Mouse (Mus musculus): ENCODE results near the gene Apex1.
"Not testable (repeated sequence)": the region's sequence is repeated elsewhere in the genome, so short reads cannot be mapped to it uniquely, and the experiment has no call there.

Apex1 gene

GRCm38 (mm10) chr14:50924281-50925064, at the start of gene Apex1, which contains the start of gene Osgep:
Apex1 (plus strand) TSS chr14:50924968.
Osgep (minus strand) TSS chr14:50924893.
- peak; percentile 97 to 98 for DNase-seq (ENCODE audit: low spot score in 2 of 2)

DNA sequence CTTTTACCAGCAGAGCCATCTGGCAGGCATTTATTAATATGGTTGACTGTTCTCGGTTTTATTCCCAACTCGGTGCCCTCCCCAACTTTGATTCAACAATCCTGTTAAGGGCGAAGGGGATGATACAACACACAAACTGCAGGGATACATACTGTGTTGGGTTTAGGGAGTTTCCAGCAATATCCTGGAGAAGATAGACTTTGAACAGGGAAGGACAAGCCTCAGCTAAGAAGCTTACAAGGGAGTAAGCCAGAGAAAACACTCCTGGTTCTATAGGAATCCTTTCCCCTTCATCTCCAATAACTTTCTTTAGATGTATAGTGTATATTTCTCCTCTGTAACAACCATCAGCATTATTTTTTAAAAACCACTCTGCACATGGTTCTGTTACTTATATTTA, 49.6 kb upstream of the Apex1 start:
- no peak for DNase-seq (ENCODE audit: low spot score in 2 of 2)

DNA sequence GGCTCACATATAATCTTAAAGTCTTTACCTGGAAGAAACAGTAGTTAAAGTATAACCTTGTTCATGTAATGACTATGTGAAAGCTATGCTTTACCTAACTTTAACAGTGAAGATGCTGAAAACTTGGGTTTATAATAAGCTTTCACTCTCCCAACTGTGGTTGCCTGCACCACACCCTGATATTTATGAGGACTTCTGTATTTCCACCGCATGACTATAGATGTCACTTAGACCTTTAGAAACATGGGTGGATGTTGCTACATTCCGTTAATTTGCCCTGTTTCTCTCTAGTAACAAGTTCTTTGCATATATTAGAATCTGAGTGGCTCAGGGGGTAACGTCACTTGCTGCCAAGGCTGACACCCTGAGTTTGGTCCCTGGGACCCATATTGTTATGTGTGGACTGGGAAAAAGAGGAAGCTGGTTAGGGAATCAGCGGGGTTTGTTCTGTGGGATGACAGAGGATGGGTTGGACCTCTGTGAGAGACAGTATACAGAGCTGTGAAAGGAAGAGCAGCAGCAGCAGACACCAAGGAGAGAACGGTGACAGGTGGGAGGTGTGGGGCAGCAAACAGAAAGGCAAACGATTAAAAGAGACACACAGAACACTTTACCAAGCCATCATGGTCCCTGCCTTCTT, 49.1 kb upstream of the Apex1 start:
- DNase-seq (ENCODE audit: low spot score in 2 of 2) = no peak

DNA sequence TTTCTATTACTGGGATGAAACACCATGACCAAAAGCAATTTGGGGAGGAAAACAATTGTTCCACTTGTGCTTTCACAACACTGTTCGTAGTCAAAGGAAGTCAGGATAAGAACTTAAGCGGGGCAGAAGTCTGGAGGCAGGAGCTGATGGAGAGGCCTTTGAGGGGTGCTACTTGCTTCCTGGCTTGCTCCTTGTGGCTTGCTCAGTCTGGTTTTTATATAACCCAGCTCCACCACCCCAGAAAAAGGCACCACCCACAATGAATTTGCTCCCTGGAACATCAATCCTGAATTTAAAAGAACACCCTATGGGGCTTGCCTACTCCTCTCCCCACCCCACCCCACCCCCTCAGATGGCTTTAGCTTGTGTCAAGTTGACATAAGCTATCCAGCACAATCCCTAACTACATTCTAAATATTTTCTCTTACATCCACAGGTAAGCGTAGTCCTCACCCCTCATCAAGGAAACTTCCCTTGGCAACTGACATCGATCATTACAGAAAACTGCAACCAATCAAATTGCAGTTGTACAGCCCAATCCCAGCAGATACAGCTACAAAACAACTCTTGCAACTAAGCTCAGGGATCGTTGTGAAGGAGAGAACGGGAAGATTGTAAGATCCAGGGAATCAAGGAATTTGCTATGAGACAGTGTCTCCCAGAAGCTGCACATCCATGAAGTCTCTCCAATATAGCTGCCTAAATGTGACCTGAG, 48.4 kb upstream of the Apex1 start:
- DNase-seq (ENCODE audit: low spot score in 2 of 2) = no peak

GRCm38 (mm10) chr14:50891621-50892020, 33.1 kb upstream of the Apex1 start:
- DNase-seq (ENCODE audit: low spot score in 2 of 2) = no peak

DNA sequence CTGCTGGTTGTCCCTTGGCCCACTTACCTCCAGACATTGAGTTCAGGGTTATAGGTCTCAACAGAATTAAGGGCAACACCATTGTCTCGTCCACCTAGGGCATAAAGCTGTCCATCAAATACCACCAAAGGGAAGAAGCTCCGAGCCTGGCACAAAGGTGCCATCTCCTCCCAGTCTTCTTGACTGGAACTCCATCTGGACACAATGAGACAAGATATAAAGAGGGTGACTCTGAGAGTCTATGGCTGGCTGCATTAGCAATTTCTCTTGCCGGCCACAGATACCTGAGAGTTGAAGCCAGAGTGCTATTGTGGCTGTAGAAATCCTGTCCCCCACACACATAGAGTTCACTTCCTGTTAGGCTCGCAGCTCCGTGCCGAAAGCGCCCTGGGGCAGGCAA, 32.7 kb upstream of the Apex1 start:
- DNase-seq (ENCODE audit: low spot score in 2 of 2) = no peak

DNA sequence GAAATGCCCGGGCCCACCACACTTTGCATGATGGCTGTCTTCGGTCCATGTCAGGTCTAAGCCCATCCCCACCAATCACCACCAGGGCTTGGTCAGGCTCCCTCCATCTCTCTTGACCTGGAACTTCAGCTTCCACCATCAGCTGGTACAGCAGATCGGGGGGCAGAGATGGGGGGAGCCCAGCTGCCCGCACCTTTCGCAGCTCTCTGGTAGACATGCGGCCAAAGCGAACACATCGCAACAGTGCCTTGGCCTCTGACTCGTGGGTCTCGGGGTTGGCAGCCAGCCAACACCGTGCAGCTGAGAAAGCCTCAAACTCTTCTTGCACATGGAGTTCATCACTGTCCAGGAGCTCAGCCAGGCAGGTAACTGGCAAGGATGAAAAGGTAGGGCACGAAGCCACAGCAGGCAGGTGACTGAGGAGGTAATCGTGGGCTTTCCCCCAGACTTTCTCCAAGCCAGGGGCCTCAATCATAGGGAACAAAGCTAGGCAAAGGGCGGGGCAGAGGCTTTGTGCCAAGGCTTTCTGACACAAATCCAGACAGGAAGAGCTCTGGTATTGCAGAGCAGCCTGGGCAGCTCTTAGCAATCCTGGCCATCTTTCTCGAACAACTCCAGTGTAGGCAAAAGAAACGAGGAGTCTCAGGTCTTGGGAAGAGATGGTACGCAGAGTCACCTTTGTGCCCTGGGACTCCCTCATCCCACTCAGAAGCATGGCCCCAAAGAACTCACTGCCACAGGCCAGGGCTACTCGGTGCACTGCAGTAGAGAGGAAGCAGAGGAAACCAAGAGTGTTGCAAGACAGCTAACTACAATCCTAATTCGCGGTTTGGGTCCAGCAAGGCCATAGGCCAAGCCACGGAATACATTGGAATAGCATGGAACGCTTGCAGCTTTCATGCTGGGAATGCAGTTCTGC, 32.0 kb upstream of the Apex1 start:
- no peak for DNase-seq (ENCODE audit: low spot score in 2 of 2)

DNA sequence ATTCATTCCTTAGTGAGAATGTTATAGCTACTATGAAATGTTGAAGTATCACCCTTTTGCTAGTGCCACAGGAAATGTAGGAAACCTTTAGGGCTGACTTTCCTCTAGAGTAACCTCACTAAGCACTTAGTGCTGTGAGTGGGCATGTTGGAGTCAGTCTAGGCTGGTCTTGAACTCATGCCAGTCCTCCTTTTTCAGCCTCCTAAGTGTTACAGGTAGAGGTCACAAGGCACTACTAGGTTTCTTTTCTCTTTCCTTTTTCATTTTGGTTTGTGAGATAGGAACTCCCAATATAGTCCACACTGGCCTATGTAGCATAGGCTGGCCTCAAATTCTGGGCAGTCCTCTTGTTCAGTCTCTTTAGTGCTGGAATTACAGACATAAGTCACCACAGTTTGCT, 29.4 kb upstream of the Apex1 start:
- no peak for DNase-seq (ENCODE audit: low spot score in 2 of 2)

DNA sequence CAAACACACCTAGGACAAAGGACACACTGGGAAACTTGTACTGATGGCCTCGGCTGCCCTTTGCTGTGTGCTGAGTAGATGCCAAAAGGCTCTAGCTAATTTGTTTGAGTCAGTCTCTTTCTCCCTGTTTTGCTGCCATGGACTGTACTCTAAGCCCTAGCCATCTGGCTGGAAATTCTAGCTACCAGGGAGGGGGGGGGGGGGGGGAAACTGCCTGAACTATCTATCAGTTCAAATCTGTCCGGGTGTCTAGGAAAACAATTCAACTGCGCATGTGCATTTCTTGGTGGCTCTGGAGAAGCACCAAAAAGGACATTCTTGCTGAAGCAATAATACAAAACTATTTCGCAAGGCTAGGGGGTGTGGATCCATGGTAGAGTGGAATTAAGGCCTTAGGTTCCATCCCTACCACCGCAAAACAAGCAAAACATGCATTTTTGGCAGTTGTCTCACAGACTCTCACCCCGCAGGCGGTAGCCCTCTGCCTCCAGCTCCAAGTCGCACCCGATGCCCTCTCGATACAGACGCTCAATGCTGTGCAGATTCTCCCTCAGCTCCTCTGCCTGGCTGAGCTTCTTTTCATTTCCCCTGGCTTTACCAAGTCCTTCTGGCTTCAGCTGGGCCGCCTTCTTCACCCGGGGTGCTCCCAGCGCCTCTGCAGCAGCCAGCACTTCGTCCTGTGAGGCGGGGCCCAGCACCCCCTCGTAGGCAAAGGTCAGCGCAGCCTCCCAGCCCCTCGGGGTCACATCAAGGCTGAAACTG, 28.6 kb upstream of the Apex1 start:
- no peak for DNase-seq (ENCODE audit: low spot score in 2 of 2)

DNA sequence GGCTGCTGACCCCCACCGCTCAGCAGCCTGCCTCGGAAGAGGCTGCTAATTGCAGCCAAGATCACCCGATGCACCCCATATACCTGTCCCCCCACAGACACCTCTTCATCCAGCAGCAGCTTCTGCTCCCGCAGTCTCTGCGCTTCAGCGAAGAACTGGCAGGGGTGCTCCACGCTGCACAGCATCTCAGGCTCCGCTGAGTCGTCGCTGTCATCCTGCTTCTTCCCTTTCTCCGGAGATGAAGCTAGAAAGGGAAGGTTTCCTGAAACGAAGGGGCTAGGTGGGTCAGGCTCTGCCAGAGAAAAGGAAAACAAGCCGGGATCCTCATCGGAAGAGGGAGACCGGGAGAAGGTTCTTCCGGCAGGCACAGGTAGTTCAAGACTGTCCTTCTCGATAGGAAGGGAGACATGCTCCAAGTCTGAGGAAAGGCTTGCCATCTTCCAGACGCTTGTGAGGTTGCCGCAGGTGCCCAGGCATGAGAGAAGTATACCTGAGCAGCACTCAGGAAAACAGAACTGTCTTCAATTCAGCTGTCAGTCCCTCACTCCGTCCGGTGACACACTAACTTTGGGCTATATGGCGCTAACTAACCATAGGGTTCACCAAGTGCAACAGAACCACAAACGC, 27.9 kb upstream of the Apex1 start:
- DNase-seq (ENCODE audit: low spot score in 2 of 2) = peak in 1 of 2 experiments; percentile 36

DNA sequence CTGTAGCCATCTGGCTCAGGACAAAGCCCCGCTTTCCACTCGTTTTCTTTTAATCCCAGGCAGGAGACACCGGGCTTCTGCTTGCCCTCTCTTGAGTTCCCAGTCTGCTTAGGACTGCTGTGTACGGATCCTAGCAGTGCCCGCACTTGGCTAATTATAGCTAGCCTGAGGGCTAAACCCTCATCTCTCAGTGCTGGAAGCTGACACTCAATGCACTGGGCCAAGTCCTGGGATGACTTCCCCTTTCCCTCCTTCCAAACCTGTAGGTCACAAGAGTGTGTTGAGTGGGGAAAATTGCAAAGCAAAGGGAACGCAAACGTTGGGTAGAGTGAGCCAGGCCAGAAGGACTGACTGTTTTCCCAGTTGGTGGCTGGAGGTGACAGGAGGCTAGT, 27.4 kb upstream of the Apex1 start, which contains the start of gene Klhl33:
TSS of gene Klhl33 (minus strand) at position 134 of the 392 bp plus-strand sequence.
- DNase-seq (ENCODE audit: low spot score in 2 of 2) = no peak

GRCm38 (mm10) chr14:50897992-50898391, 26.8 kb upstream of the Apex1 start:
- not testable (repeated sequence) for DNase-seq (ENCODE audit: low spot score in 2 of 2)

GRCm38 (mm10) chr14:50903973-50904827, 20.6 kb upstream of the Apex1 start:
- DNase-seq (ENCODE audit: low spot score in 2 of 2) = no peak

- no peak for DNase-seq (ENCODE audit: low spot score in 2 of 2)
Observed at GRCm38 (mm10) chr14:50904828-50905129, 20.0 kb upstream of the Apex1 start.

DNA sequence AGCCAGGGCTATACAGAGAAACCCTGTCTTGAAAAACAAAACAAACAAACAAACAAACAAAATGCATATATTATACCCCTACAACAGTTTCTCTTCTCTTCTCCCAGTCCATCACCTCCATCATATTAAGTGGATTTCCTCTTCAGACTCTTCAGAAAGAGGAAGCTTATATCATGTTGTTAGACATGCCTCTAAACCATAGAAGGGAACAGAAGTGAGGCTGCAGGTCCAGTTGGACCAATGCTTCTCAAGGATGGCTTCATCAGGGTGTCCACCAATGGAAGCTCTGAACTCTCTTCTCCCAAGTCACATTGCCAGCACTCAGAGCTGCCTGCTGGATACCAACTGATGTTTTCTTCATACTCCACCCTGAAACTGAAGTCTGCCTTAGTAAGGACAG, 19.4 kb upstream of the Apex1 start:
- not testable (repeated sequence) for DNase-seq (ENCODE audit: low spot score in 2 of 2)

DNA sequence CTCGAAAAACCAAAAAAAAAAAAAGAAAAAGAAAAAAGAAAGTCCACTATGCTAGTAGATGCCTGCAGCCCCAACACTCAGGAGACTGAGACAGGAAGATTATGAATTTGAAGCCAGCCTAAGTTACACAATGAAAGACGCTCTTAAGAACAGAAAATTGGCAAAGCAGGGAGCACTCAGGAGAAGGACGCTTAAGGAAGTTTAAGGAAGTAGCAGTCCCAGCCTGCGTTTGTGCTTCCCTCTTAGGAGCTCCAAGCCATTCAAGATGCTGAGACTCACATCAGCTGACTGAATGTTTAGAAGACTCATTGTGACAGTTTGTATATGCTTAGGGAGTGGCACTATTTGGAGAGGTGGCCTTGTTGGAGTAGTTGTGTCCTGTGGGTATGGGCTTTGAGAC, 16.6 kb upstream of the Apex1 start:
- DNase-seq (ENCODE audit: low spot score in 2 of 2) = no peak

DNA sequence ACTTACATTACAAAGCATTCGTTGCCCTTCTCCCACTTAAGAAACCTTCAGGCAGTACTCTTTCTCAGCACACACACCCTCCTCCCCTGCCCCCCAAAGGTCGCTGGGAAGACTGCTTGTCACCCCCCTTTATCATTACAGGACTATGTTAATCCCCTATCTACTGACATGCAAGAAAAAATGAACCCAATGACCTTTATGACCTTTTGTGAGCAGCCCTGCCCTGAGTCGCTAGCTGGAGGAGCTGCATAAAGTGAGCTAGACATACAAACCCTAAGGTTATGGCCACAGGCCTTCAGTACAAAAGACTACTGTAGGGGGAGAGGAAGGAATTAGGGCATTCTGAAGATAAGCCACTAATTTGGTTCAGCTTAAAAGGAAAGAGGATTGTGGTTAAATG, 13.4 kb upstream of the Apex1 start:
- no peak for DNase-seq (ENCODE audit: low spot score in 2 of 2)

DNA sequence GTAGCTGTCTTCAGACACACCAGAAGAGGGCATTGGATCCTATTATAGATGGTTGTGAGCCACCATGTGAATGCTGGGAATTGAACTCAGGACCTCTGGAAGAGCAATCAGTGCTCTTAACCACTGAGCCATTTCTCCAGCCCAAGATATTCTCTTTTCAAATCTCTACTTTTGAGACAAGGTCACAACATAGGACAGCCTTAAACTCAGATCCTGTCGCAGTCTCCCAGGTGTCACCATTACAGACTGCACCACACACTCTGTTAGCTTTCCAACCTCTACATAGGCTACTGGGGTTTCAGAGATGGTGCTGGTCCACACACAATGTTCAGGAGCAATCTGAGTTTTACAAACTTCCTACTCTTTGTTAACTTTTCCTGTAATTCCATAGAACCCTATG, 1.3 kb upstream of the Apex1 start:
- DNase-seq (ENCODE audit: low spot score in 2 of 2) = not testable (repeated sequence)

DNA sequence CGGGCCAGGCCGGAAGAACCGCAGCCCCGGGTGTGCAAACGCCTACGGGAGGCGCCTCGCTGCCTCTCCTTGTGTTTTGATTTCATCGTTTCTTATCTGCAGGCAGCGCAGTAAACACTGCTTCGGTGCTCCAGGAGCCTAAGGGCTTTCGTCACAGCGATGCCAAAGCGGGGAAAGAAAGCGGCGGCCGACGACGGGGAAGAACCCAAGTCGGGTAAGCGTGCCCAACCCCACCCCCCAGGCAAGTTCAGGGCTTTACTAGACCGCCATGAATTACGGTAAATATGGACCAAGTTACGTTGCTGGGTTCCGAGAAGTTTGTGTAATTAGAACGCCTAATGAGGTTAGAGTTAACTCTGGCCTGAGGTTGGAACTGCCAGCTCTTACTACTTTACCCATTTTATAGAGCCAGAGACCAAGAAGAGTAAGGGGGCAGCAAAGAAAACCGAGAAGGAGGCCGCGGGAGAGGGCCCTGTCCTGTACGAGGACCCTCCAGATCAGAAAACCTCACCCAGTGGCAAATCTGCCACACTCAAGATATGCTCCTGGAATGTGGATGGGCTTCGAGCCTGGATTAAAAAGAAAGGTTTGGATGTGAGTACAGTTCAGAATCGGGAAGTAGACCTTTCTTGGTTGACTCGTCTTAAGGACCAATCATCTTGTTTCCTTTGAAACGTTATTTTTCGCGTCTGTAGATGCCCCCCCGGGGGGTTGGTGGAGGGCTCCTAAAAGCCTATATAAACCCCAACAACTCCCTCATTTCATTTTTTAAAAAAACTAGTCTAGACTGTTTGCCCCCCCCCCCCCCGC, 548 bp downstream of the Apex1 start:
- DNase-seq (ENCODE audit: low spot score in 2 of 2) = no peak
